Mouse (Mus musculus): Measurements from ENCODE around the gene Lhfpl2. TPM values are rescaled to one million over a fixed set of nuclear protein-coding genes. Genes with fewer than 3 reads are reported as not detected.

Gene Lhfpl2
- total and polyA plus RNA-seq, 3 experiments = not detected

DNA sequence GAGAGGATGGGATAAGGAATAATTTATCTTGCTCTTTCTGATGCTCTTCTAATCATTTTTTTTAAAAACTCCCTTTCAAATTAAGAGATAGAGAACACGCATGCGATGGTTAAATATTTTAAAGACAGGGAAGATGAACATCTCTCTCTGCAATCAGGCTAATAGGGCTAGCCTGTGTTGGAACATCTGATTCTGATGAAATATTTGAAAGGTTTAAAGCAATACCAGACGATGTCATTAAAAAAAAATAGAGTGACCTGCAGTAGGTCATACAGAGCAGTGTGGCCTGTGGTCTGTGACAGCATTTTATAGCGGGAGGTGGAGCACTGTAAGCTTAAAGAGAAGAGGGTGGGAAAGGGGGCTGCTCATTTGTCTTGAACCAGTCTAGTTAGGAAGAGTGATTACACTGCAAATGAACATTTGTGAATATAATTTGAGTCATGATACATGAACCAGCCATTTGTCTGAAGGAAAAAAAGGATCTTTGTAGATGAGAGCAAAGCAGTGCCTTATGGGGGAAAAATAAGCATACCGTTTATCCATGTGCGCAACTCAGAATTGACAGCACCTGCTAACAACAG lies 1.1 kb downstream of the Lhfpl2 start:
- H3K9ac ChIP-seq (ENCODE audit: insufficient read depth, low read depth) = no peak overlapping the region
- H3K27me3 ChIP-seq (replicated peaks) = no peaks in the 10 kb centered on the region

DNA sequence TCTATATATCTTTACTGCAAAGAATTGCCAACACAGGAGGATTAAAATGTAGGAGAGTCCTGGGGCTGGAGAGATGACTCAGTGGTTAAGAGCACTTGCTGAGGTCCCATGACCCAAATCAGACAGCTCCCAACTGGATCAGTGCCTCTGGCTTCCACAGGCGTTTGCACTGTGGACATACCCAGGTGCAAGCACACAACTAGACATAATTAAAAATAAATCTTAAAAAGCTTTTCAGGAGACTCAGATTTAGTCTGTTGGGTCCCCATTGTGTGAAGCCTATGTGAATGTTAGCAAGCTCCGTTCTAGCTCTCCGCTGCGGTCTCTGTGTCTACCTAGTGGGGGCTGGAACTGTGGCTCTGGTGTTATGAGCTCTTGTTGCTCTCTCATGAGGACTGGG lies 1.8 kb downstream of the Lhfpl2 start:
- no peak overlapping the region for H3K27ac ChIP-seq (ENCODE audit: insufficient read depth, low read depth)
- TF ChIP-seq JUN (IDR thresholded peaks at IDR 0.05; ENCODE audit: insufficient read depth, low read depth, low read length) = no peak
- TF ChIP-seq HCFC1 (IDR thresholded peaks at IDR 0.05; ENCODE audit: low read depth, low read length) = no peak
- TF ChIP-seq KAT2A (IDR thresholded peaks at IDR 0.05; ENCODE audit: insufficient replicate concordance, low read length) = no peak
- TF ChIP-seq MYC (IDR thresholded peaks at IDR 0.05; ENCODE audit: low read depth, low read length) = no peak
- no peak for TF ChIP-seq UBTF (IDR thresholded peaks at IDR 0.05; ENCODE audit: low read depth, low read length)
- TF ChIP-seq BHLHE40 (IDR thresholded peaks at IDR 0.05; ENCODE audit: low read depth, low read length) = no peak
- TF ChIP-seq MXI1 (IDR thresholded peaks at IDR 0.05; ENCODE audit: low read depth, low read length) = no peak
- no peak for TF ChIP-seq NRF1 (IDR thresholded peaks at IDR 0.05; ENCODE audit: low read depth, low read length)
- TF ChIP-seq TBP (conservative IDR thresholded peaks at IDR 0.05; ENCODE audit: low read depth, low read length) = no peak
- no peak for TF ChIP-seq POLR2AphosphoS2 (IDR thresholded peaks at IDR 0.05; ENCODE audit: low read depth, low read length)
- TF ChIP-seq SMC3 (IDR thresholded peaks at IDR 0.05; ENCODE audit: low read depth, low read length) = no peak
- TF ChIP-seq PAX5 (IDR thresholded peaks at IDR 0.05; ENCODE audit: low read length) = no peak
- TF ChIP-seq IRF4 (IDR thresholded peaks at IDR 0.05; ENCODE audit: low read depth, low read length) = no peak
- no peak for TF ChIP-seq MEF2A (IDR thresholded peaks at IDR 0.05; ENCODE audit: borderline replicate concordance, low read depth, low read length)
- no peak for TF ChIP-seq TCF12 (IDR thresholded peaks at IDR 0.05; ENCODE audit: low read depth, low read length)
- no peak for TF ChIP-seq GABPA (IDR thresholded peaks at IDR 0.05; ENCODE audit: insufficient replicate concordance, low read depth, low read length)
- dilution Hi-C loops (cut with MboI; ENCODE audit: extremely low pct_ligation_motif_present, extremely low pct_unique_long_range_greater_than_20kb, low sequenced_read_pairs) = no loop called here
- no peaks in the 10 kb centered on the region for H3K4me1 ChIP-seq (ENCODE audit: control insufficient read depth in 1 of 2, insufficient read depth in 2 of 2)
- H3K36me3 ChIP-seq (replicated peaks in 1 of 2; ENCODE audit: control insufficient read depth in 1 of 2, insufficient read depth in 1 of 2, low read length in 1 of 2) = no peaks in the 10 kb centered on the region
- H3K4me3 ChIP-seq (replicated peaks in 1 of 3; ENCODE audit: low read depth in 2 of 3, low read length in 2 of 3, poor library complexity in 1 of 3) = no peak overlapping the region
- in situ Hi-C loops (cut with MboI; ENCODE audit: low pct_ligation_motif_present, low pct_unique_long_range_greater_than_20kb, low sequenced_read_pairs) = no loop called here
- no peak for DNase-seq (ENCODE audit: extremely low read depth)
- H3K27me3 ChIP-seq (replicated peaks) = no peaks in the 10 kb centered on the region
- H3K79me2 ChIP-seq (replicated peaks; ENCODE audit: control insufficient read depth, extremely low read depth, insufficient read depth, poor library complexity, severe bottlenecking) = no peaks in the 10 kb centered on the region
- H3K9ac ChIP-seq (ENCODE audit: insufficient read depth, low read depth) = no peak overlapping the region
- H3K4me2 ChIP-seq (ENCODE audit: insufficient read depth, low read depth, poor library complexity, severe bottlenecking) = no peak overlapping the region
- no peaks in the 10 kb centered on the region for H3K9me3 ChIP-seq (replicated peaks; ENCODE audit: low read length)

More for the DNA sequence above, 1.1 kb downstream of the Lhfpl2 start:
- Histone ChIP-seq H3K36me3 (replicated peaks in 1 of 2; ENCODE audit: control insufficient read depth in 1 of 2, insufficient read depth in 1 of 2, low read length in 1 of 2) (no peaks in the 10 kb centered on the region), H3K79me2 (replicated peaks; ENCODE audit: control insufficient read depth, extremely low read depth, insufficient read depth, poor library complexity, severe bottlenecking) (no peaks in the 10 kb centered on the region), H3K4me2 (ENCODE audit: insufficient read depth, low read depth, poor library complexity, severe bottlenecking) (no peak overlapping the region), H3K4me3 (replicated peaks in 1 of 3; ENCODE audit: low read depth in 2 of 3, low read length in 2 of 3, poor library complexity in 1 of 3) (no peak overlapping the region), H3K27ac (ENCODE audit: insufficient read depth, low read depth) (no peak overlapping the region), H3K4me1 (ENCODE audit: control insufficient read depth in 1 of 2, insufficient read depth in 2 of 2) (no peaks in the 10 kb centered on the region), H3K9me3 (replicated peaks; ENCODE audit: low read length) (no peaks in the 10 kb centered on the region)
- TF ChIP-seq MXI1 (IDR thresholded peaks at IDR 0.05; ENCODE audit: low read depth, low read length) = no peak
- TF ChIP-seq MEF2A (IDR thresholded peaks at IDR 0.05; ENCODE audit: borderline replicate concordance, low read depth, low read length) = no peak
- no peak for TF ChIP-seq USF1 (IDR thresholded peaks at IDR 0.05; ENCODE audit: low read depth, low read length)
- no peak for TF ChIP-seq ETS1 (conservative IDR thresholded peaks at IDR 0.05; ENCODE audit: low read depth, low read length)
- no peak for TF ChIP-seq ZMIZ1 (IDR thresholded peaks at IDR 0.05; ENCODE audit: low read depth, low read length)
- TF ChIP-seq EP300 (IDR thresholded peaks at IDR 0.05; ENCODE audit: low read length) = no peak
- no peak for TF ChIP-seq JUND (conservative IDR thresholded peaks at IDR 0.05; ENCODE audit: low read depth, low read length)
- no peak for TF ChIP-seq SIN3A (IDR thresholded peaks at IDR 0.05; ENCODE audit: low read length)
- no peak for TF ChIP-seq POLR2A (IDR thresholded peaks at IDR 0.05; ENCODE audit: low read depth, low read length)
- TF ChIP-seq MAZ (IDR thresholded peaks at IDR 0.05; ENCODE audit: low read depth, low read length) = no peak
- TF ChIP-seq E2F4 (IDR thresholded peaks at IDR 0.05; ENCODE audit: insufficient replicate concordance, low read depth, low read length) = no peak
- no peak for TF ChIP-seq JUN (IDR thresholded peaks at IDR 0.05; ENCODE audit: insufficient read depth, low read depth, low read length)
- TF ChIP-seq TBP (conservative IDR thresholded peaks at IDR 0.05; ENCODE audit: low read depth, low read length) = no peak
- no peak for TF ChIP-seq IRF4 (IDR thresholded peaks at IDR 0.05; ENCODE audit: low read depth, low read length)
- no peak for TF ChIP-seq ZKSCAN1 (IDR thresholded peaks at IDR 0.05; ENCODE audit: borderline replicate concordance, low read depth, low read length)
- DNase-seq (ENCODE audit: extremely low read depth) = no peak
- dilution Hi-C loops (cut with MboI; ENCODE audit: extremely low pct_ligation_motif_present, extremely low pct_unique_long_range_greater_than_20kb, low sequenced_read_pairs) = no loop called here
- in situ Hi-C loops (cut with MboI; ENCODE audit: low pct_ligation_motif_present, low pct_unique_long_range_greater_than_20kb, low sequenced_read_pairs) = no loop called here
